Mouse (Mus musculus) gastrocnemius, postnatal 4 days (tissue): Measurements from ENCODE around the gene Pltp. TPM values are rescaled to one million over a fixed set of nuclear protein-coding genes. Genes with fewer than 3 reads are reported as not detected.

Experiments
- DNase-seq, 2 experiments: peaks; one replicate each; pipeline ENCODE4 v3.0.0; 2021 to 2022; ENCODE audit warnings: low spot score in 2 of 2, mixed read lengths in 2 of 2
- long read RNA-seq, 2 experiments: library from polyadenylated mRNA; stranded (forward); transcript quantifications; one replicate each; pipeline ENCODE4 v2.0.0; 2021
- total RNA-seq, 2 experiments: library from RNA; stranded (reverse); gene quantifications; 2 replicates each; pipeline ENCODE4 v1.2.3; 2021

The Pltp gene
- total RNA-seq: 10 to 100 TPM in 1 of 2 experiments, 1 to 10 TPM in 1; 9.5 to 15.5 TPM
- long read RNA-seq, experiment 1, transcript Pltp-201 (16 exons, 1,809 nt): major isoform, 5 of 8 reads
- long read RNA-seq, experiment 1, partial matches to known transcripts: 0 of 8 reads
- long read RNA-seq, experiment 1, other reads (novel, unspliced or antisense): 2 of 8 reads
- long read RNA-seq, experiment 2, transcript Pltp-201 (16 exons, 1,809 nt): major isoform, 16 of 27 reads
- long read RNA-seq, experiment 2, partial matches to known transcripts: 6 of 27 reads
- long read RNA-seq, experiment 2, other reads (novel, unspliced or antisense): 4 of 27 reads

- peak in 1 of 2 experiments; percentile 45 for DNase-seq
Observed at GRCm38 (mm10) chr2:164857101-164857821, at the start of gene Pltp. Gene Pltp, minus strand, starts transcription at chr2:164857711.

- DNase-seq: no peak
Observed at GRCm38 (mm10) chr2:164906071-164906470, 48.6 kb upstream of the Pltp start.

GRCm38 (mm10) chr2:164903496-164903895 lies 46.0 kb upstream of the Pltp start:
- DNase-seq: no peak

GRCm38 (mm10) chr2:164901380-164901779 lies 43.9 kb upstream of the Pltp start:
- DNase-seq: no peak

GRCm38 (mm10) chr2:164899723-164900459 lies 42.4 kb upstream of the Pltp start:
- no peak for DNase-seq

GRCm38 (mm10) chr2:164899034-164899433 lies 41.5 kb upstream of the Pltp start:
- DNase-seq: no peak

- DNase-seq: no peak
Observed at GRCm38 (mm10) chr2:164898008-164898407, 40.5 kb upstream of the Pltp start.

GRCm38 (mm10) chr2:164895885-164896284 lies 38.4 kb upstream of the Pltp start:
- DNase-seq: no peak

- DNase-seq: no peak
Observed at GRCm38 (mm10) chr2:164894644-164895043, 37.1 kb upstream of the Pltp start.

- no peak for DNase-seq
Observed at GRCm38 (mm10) chr2:164894048-164894447, 36.5 kb upstream of the Pltp start.

- no peak for DNase-seq
Observed at GRCm38 (mm10) chr2:164892696-164893216, 35.2 kb upstream of the Pltp start.

GRCm38 (mm10) chr2:164891908-164892695 lies 34.6 kb upstream of the Pltp start:
- no peak for DNase-seq

GRCm38 (mm10) chr2:164891056-164891834 lies 33.7 kb upstream of the Pltp start:
- no peak for DNase-seq

GRCm38 (mm10) chr2:164890411-164891049 lies 33.0 kb upstream of the Pltp start:
- DNase-seq: no peak

- no peak for DNase-seq
Observed at GRCm38 (mm10) chr2:164889960-164890359, 32.4 kb upstream of the Pltp start.

- DNase-seq: no peak
Observed at GRCm38 (mm10) chr2:164888996-164889395, 31.5 kb upstream of the Pltp start.

- DNase-seq: no peak
Observed at GRCm38 (mm10) chr2:164886617-164887016, 29.1 kb upstream of the Pltp start.

GRCm38 (mm10) chr2:164885788-164886187 lies 28.3 kb upstream of the Pltp start:
- peak; percentile 75 to 77 for DNase-seq

GRCm38 (mm10) chr2:164882619-164883018 lies 25.1 kb upstream of the Pltp start:
- DNase-seq: no peak
